Comparison of ENCODE assay signal across 16 mouse cellular contexts in the genomic region with DNA sequence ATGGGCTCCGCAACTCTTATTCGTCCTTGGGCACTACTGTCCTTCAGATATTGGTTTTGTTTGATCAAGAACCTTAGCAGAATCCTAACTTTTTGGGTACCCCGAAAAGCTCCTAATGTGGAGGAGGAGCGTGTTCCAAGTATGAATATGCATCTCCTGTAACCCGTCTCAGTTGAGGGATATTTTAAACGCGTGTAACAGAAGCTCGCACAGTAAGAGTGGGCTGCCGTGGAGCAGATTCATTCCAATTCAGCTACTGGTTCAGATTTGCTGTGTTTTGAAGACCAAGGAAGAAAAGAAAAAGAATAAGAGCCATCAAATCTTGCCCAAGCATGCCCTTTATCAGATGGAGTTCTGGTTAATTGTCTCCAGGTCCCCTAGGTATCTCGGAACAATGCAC. TPM values are rescaled to one million over a fixed set of nuclear protein-coding genes. Genes with fewer than 3 reads are reported as not detected.
DNase-seq lines count a peak whose midpoint lies in the region; ATAC-seq lines count a peak whose summit lies in the region.
"Had no signal": no experiment of that assay in that cellular context is flagged by ENCODE, and none has a peak within 500 bp of the region (broad histone marks: within the 10 kb centered on the region; RNA-seq: fewer than 3 reads in every experiment).

No protein-coding gene starts in this region.

- no peak for DNase-seq in embryonic facial prominence, embryonic 10.5 days (ENCODE audit: low spot score)
- peak; percentile 35 for DNase-seq in layer of hippocampus, adult 11-12 months (ENCODE audit: low spot score)
- no peak for DNase-seq in layer of hippocampus, adult 9-10 months (ENCODE audit: low spot score)
- DNase-seq in right cerebral cortex, adult 18-20 months, result peak; percentile 76
- no peak for DNase-seq in right cerebral cortex, postnatal 4 days
- DNase-seq in right cerebral cortex, postnatal 25 days, result peak; percentile 39
- no peak for DNase-seq in embryo, embryonic 11 days
- DNase-seq: heart, adult 11 months had no signal

- WGBS in embryonic facial prominence, embryonic 13.5 days, result 73% methylated on average over 10 of the region's 10 CpGs
- 73% methylated on average over 10 of the region's 10 CpGs for WGBS in embryonic facial prominence, embryonic 10.5 days

- H3K27me3 ChIP-seq in embryonic facial prominence, embryonic 13.5 days, result no peaks in the 10 kb centered on the region
- H3K27me3 ChIP-seq in embryonic facial prominence, embryonic 10.5 days (replicated peaks; ENCODE audit: low read depth, poor library complexity, severe bottlenecking), result no peaks in the 10 kb centered on the region
- H3K27me3 ChIP-seq: limb, embryonic 15.5 days had no signal

- H3K4me1 ChIP-seq in embryonic facial prominence, embryonic 13.5 days, result no peaks in the 10 kb centered on the region
- H3K4me1 ChIP-seq in embryonic facial prominence, embryonic 10.5 days, result peaks cover 12% of the 10 kb centered on the region; the same call in 1 of the 2 replicates
- H3K4me1 ChIP-seq: neural tube, embryonic 15.5 days had no signal

- no peaks in the 10 kb centered on the region for H3K9me3 ChIP-seq in embryonic facial prominence, embryonic 13.5 days
- H3K9me3 ChIP-seq in embryonic facial prominence, embryonic 10.5 days, result no peaks in the 10 kb centered on the region
- H3K9me3 ChIP-seq: heart, embryonic 13.5 days; limb, embryonic 15.5 days; neural tube, embryonic 15.5 days had no signal

- ATAC-seq in embryonic facial prominence, embryonic 13.5 days (ENCODE audit: insufficient number of reproducible peaks, insufficient read depth, low FRiP score, low TSS enrichment, low read depth), result no peak
- ATAC-seq: liver, postnatal 0 days had no signal

- no peak overlapping the region for H3K27ac ChIP-seq in embryonic facial prominence, embryonic 13.5 days
- H3K27ac ChIP-seq in embryonic facial prominence, embryonic 10.5 days (replicated peaks), result no peak overlapping the region
- H3K27ac ChIP-seq: heart, embryonic 13.5 days; limb, embryonic 15.5 days; neural tube, embryonic 15.5 days had no signal

- H3K36me3 ChIP-seq in embryonic facial prominence, embryonic 13.5 days, result no peaks in the 10 kb centered on the region
- no peaks in the 10 kb centered on the region for H3K36me3 ChIP-seq in embryonic facial prominence, embryonic 10.5 days (replicated peaks)
- H3K36me3 ChIP-seq: heart, embryonic 13.5 days; limb, embryonic 15.5 days; neural tube, embryonic 15.5 days had no signal

- peak overlapping the region; percentile 22; the same call in 1 of the 2 replicates for H3K4me2 ChIP-seq in embryonic facial prominence, embryonic 13.5 days
- H3K4me2 ChIP-seq: heart, embryonic 13.5 days; limb, embryonic 15.5 days; neural tube, embryonic 15.5 days had no signal

- H3K9ac ChIP-seq in embryonic facial prominence, embryonic 13.5 days, result no peak overlapping the region
- H3K9ac ChIP-seq: heart, embryonic 13.5 days; limb, embryonic 15.5 days; liver, postnatal 0 days; neural tube, embryonic 15.5 days had no signal

- H3K4me3 ChIP-seq in embryonic facial prominence, embryonic 13.5 days, result no peak overlapping the region
- H3K4me3 ChIP-seq in embryonic facial prominence, embryonic 10.5 days, result no peak overlapping the region
- H3K4me3 ChIP-seq: heart, embryonic 13.5 days; limb, embryonic 15.5 days; neural tube, embryonic 15.5 days had no signal

RNA-seq across cellular contexts. Expression of gene Art2b, which starts 43.7 kb away (rescaled TPM):
- polyA plus RNA-seq in embryonic facial prominence, embryonic 13.5 days (2015; fragmentation: Nextera tagmentation; extraction: Ambion mirVana), result not detected in 2 replicates
- not detected in 2 replicates for polyA plus RNA-seq in embryonic facial prominence, embryonic 10.5 days (2016; fragmentation: Nextera tagmentation; extraction: Ambion mirVana)
- polyA plus RNA-seq: forebrain, embryonic 11.5 days; heart, embryonic 13.5 days; hindbrain, embryonic 16.5 days; limb, embryonic 15.5 days; neural tube, embryonic 15.5 days; stomach, embryonic 16.5 days had no signal

Comparison
In these comparisons a context has a peak if more than half of its experiments do, and no peak if none do; other contexts are left out.
1. DNase-seq: peak in layer of hippocampus, adult 11-12 months (single experiment), right cerebral cortex, adult 18-20 months (single experiment) and right cerebral cortex, postnatal 25 days (single experiment); none in embryonic facial prominence, embryonic 10.5 days (single experiment), layer of hippocampus, adult 9-10 months (single experiment), right cerebral cortex, postnatal 4 days (single experiment) and embryo, embryonic 11 days (single experiment).